Mouse (Mus musculus): ENCODE measurements around the gene Slf2. TPM values are rescaled to one million over a fixed set of nuclear protein-coding genes. Genes with fewer than 3 reads are reported as not detected.

Gene Slf2
- 34.5 TPM for polyA plus RNA-seq (2015; fragmentation: Illumina TruSeq; extraction: RNeasy Lipid Tissue Mini Kit (QIAGEN cat#74804); ENCODE audit: low read depth, low replicate concordance)

GRCm38 (mm10) chr19:44930744-44931453, at the start of gene Slf2:
Gene Slf2 (plus strand): TSS chr19:44931151.

GRCm38 (mm10) chr19:44988831-44989566, 58.0 kb downstream of the Slf2 start, which contains the start of gene Sema4g:
Gene Sema4g (plus strand): TSS chr19:44989101.

GRCm38 (mm10) chr19:45005444-45005843, 74.5 kb downstream of the Slf2 start, which contains the start of gene Twnk:
Gene Twnk (plus strand): TSS chr19:45005663.

GRCm38 (mm10) chr19:45005957-45006712, 75.2 kb downstream of the Slf2 start, which contains the start of gene Mrpl43:
Gene Mrpl43 (minus strand): TSS chr19:45006442.

GRCm38 (mm10) chr19:45014335-45014971, 83.5 kb downstream of the Slf2 start, which contains the start of gene Lzts2:
Gene Lzts2 (plus strand): TSS chr19:45014414.

Other genes starting within 250 kb of the Slf2 start
- gene Pax2, start 175.1 kb upstream of the Slf2 start, polyA plus RNA-seq (2015; fragmentation: Illumina TruSeq; extraction: RNeasy Lipid Tissue Mini Kit (QIAGEN cat#74804); ENCODE audit: low read depth, low replicate concordance): 0.15 TPM
- gene Sema4g, start 58.0 kb downstream of the Slf2 start, polyA plus RNA-seq (2015; fragmentation: Illumina TruSeq; extraction: RNeasy Lipid Tissue Mini Kit (QIAGEN cat#74804); ENCODE audit: low read depth, low replicate concordance): 17.9 TPM
- gene Twnk, start 74.5 kb downstream of the Slf2 start, polyA plus RNA-seq (2015; fragmentation: Illumina TruSeq; extraction: RNeasy Lipid Tissue Mini Kit (QIAGEN cat#74804); ENCODE audit: low read depth, low replicate concordance): 8.7 TPM
- gene Mrpl43, start 75.3 kb downstream of the Slf2 start, polyA plus RNA-seq (2015; fragmentation: Illumina TruSeq; extraction: RNeasy Lipid Tissue Mini Kit (QIAGEN cat#74804); ENCODE audit: low read depth, low replicate concordance): 60.1 TPM
- gene Lzts2, start 83.3 kb downstream of the Slf2 start, polyA plus RNA-seq (2015; fragmentation: Illumina TruSeq; extraction: RNeasy Lipid Tissue Mini Kit (QIAGEN cat#74804); ENCODE audit: low read depth, low replicate concordance): 29.2 TPM
- gene Pdzd7, start 114.6 kb downstream of the Slf2 start, polyA plus RNA-seq (2015; fragmentation: Illumina TruSeq; extraction: RNeasy Lipid Tissue Mini Kit (QIAGEN cat#74804); ENCODE audit: low read depth, low replicate concordance): 6.5 TPM
- 88.4 TPM for gene Sfxn3, start 116.4 kb downstream of the Slf2 start, polyA plus RNA-seq (2015; fragmentation: Illumina TruSeq; extraction: RNeasy Lipid Tissue Mini Kit (QIAGEN cat#74804); ENCODE audit: low read depth, low replicate concordance)
- 10.6 TPM for gene Kazald1, start 144.1 kb downstream of the Slf2 start, polyA plus RNA-seq (2015; fragmentation: Illumina TruSeq; extraction: RNeasy Lipid Tissue Mini Kit (QIAGEN cat#74804); ENCODE audit: low read depth, low replicate concordance)
- gene Tlx1, start 219.5 kb downstream of the Slf2 start, polyA plus RNA-seq (2015; fragmentation: Illumina TruSeq; extraction: RNeasy Lipid Tissue Mini Kit (QIAGEN cat#74804); ENCODE audit: low read depth, low replicate concordance): not detected